Mouse (Mus musculus): Measurements from ENCODE around the gene 1700092M07Rik.

1700092M07Rik gene

DNA sequence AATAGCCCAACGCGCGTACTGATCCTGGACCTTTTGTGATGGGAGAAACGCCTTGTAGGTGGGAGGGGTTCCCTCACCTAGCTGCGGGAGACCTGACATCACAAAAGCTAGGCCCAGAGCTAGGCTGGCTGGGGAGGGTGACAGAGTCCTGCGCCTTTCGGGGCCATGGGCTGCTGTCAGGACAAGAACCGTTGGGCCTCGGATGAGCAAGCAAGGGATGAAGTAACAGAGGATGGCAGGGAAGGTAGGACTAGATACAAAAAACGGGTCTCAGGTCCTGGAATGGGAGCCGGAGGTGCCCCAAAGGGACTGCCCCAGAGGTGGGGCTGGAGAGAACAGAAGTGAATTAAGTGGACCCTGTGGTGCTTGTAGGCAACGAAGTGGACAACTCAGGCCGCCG, at the start of gene 1700092M07Rik:
TSS of gene 1700092M07Rik (plus strand) at position 116 of the 400 bp plus-strand sequence.
- ATAC-seq (ENCODE audit: insufficient number of reproducible peaks, low FRiP score, low TSS enrichment): no peak

GRCm38 (mm10) chr19:8691871-8692539, 48.5 kb upstream of the 1700092M07Rik start:
- ATAC-seq (ENCODE audit: insufficient number of reproducible peaks, low FRiP score, low TSS enrichment): no peak

DNA sequence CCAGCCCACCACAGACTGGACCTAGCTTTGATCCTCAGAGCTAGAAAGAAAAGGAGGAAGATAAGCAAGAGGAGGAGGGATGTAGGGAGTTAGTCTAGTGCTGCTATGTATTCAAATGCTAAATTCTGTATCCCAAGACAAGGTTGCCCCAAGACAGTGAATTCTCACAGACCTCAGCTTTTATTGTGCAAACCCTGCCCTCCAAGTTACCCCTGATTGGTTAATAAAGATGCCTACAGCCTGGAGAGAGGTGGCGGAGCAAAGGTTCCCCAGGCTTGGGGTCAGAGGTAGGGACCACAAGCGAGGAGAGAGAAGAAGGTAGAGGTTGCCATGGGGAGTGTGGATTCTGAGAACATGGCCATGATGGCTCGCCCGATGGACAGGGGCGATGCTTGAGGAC, 47.8 kb upstream of the 1700092M07Rik start:
- ATAC-seq (ENCODE audit: insufficient number of reproducible peaks, low FRiP score, low TSS enrichment): no peak

DNA sequence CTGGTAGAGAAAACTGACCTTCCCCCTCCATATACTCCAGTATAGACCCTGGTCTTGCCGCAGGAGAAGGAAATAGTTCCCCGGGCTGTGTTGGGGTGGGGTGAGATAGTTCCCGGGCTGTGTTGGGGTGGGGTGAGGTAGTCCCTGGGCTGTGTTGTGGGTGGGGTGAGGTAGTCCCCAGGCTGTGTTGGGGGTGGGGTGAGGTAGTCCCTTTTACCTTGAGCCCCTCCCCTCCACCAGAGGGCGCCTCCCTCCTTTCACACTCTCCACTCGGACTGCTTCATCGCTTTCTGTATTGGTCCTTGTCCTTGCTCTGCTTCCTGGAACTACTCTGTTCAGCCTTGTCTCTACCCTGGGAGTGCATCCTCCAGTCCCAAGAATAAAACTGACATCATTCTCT, 45.2 kb upstream of the 1700092M07Rik start:
- ATAC-seq (ENCODE audit: insufficient number of reproducible peaks, low FRiP score, low TSS enrichment): no peak

DNA sequence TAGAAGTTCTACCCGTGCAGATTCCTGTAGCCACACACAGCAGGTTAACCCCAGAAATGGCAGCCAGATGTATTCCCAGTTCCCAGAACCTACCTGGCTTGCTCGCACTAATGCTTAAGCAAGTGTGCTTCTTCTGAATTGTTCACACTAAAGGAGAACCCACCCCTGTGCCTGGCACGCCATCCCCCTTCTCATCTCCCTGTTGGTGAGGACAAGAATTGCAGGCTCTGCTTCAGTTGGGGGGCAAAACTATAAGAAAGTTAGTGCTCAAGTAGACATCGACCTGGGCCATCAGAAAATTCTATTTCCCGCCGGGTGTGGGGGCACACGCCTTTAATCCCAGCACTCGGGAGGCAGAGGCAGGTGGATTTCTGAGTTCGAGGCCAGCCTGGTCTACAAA, 40.9 kb upstream of the 1700092M07Rik start:
- no peak for ATAC-seq (ENCODE audit: insufficient number of reproducible peaks, low FRiP score, low TSS enrichment)

DNA sequence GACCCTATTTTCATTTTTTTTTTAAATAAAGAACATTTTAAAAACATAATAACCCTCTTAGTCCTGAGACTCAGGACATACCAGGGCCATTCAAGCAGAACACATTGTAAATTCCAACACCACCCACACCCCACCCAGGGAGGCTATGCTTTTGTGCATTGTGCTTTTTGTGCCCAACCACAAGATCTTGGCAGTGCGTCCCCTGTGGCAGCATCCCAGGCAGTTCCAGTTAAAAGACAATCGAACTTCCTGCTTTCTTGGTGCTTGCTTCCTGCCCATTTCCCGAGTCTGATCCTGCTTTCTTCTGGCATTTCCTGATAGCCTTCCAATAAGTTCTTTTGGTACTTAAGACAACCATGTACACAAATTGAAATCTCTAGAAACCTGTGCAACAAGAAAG, 38.1 kb upstream of the 1700092M07Rik start:
- no peak for ATAC-seq (ENCODE audit: insufficient number of reproducible peaks, low FRiP score, low TSS enrichment)

DNA sequence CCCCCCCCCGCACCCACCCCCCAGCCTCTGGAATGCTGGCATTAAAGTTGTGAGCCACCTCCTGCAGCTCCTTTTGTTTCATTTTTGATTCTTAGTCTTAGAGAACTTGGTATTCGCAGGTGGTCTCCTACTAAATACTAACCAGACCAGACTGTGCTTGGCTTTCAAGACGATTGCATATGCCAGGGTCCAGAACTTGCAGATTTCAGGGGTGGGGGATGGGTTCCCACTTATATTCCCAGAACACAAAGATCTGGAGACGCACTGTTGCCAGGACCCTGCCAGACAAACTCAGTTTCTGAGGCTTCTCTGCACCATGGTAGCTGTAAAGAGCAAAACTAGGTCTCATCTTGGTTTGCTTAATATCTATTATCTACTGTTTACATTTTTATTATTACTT, 36.9 kb upstream of the 1700092M07Rik start:
- ATAC-seq (ENCODE audit: insufficient number of reproducible peaks, low FRiP score, low TSS enrichment): no peak

DNA sequence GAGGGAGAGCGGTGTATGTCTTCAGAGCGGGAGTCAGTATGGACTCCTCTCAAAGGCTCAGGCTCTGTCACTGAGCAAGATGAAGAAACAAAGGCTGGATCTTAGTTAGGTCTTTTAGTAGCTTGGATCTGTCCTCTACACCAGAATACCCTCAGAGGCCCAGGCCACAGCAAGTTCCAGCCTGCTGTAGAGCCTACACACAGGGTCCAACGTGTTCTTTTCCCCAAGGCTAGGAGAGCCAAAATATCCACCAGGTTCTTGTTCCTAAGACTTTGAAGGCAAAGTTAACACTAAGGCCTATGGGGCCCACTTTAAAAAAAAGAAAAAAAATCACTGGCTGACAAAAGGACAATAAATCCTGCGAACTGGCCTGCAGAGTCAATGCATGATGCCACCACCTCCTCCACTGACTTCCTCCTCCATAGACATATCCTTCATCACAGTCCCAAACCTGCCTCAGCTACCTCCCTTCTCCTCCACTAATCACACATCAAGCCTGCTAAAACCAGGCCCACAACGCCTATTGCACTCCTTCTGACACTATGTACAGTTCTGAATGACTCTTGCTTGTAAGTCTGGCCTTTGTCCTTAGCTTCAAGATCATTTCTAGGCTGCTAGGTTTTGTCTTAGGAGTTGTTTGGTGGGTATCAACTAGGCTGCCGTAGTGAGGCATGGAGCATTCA, 35.4 kb upstream of the 1700092M07Rik start:
- ATAC-seq (ENCODE audit: insufficient number of reproducible peaks, low FRiP score, low TSS enrichment): no peak

DNA sequence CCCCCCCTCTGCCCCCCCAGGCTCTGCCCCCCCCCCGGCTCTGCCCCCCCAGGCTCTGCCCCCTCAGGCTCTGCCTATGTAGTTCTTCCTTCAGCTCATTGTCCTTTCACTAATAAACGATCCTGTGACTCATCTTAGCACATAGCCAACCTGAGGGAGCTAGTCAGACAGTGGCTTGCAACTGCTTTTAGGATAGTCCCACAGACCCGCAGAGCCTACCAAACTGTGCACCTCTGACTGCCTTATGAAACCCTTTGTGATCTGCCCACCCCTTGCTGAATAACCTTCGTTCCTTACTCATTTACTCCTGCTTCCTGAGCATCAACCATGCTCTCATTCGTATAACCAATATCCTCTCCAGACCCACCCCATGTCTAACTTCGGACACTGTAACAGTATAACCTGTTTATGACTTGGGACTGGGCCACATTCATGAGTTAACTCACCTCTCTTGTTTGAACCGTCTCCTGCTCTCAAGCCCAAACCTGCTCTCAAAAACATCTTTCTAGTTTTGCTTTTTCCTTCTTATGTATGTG, 34.3 kb upstream of the 1700092M07Rik start:
- no peak for ATAC-seq (ENCODE audit: insufficient number of reproducible peaks, low FRiP score, low TSS enrichment)

DNA sequence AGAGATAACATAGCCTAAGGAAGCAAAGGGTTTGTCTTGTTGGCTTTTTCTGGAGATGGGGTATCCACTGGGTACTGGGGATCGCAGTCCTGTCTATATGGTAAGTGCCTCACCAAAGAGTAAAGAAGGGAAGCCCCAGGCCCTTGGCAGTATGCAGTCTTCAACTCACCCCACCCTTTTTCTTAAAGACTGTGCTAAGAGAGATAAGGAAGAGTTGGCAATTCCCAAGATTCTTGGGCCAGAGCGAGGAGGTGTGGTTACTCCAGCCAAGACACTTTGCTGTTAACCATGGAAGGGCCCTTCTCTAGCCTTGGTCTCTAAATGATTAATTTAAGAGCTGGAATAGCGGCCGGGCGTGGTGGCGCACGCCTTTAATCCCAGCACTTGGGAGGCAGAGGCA, 33.6 kb upstream of the 1700092M07Rik start:
- ATAC-seq (ENCODE audit: insufficient number of reproducible peaks, low FRiP score, low TSS enrichment): no peak

GRCm38 (mm10) chr19:8708954-8709353, 31.6 kb upstream of the 1700092M07Rik start:
- no peak for ATAC-seq (ENCODE audit: insufficient number of reproducible peaks, low FRiP score, low TSS enrichment)

GRCm38 (mm10) chr19:8710057-8710456, 30.5 kb upstream of the 1700092M07Rik start:
- no peak for ATAC-seq (ENCODE audit: insufficient number of reproducible peaks, low FRiP score, low TSS enrichment)

GRCm38 (mm10) chr19:8711506-8711905, 29.0 kb upstream of the 1700092M07Rik start:
- no peak for ATAC-seq (ENCODE audit: insufficient number of reproducible peaks, low FRiP score, low TSS enrichment)

GRCm38 (mm10) chr19:8711949-8712869, 28.3 kb upstream of the 1700092M07Rik start:
- no peak for ATAC-seq (ENCODE audit: insufficient number of reproducible peaks, low FRiP score, low TSS enrichment)

GRCm38 (mm10) chr19:8712870-8713305, 27.6 kb upstream of the 1700092M07Rik start:
- ATAC-seq (ENCODE audit: insufficient number of reproducible peaks, low FRiP score, low TSS enrichment): no peak

GRCm38 (mm10) chr19:8713306-8713996, 27.1 kb upstream of the 1700092M07Rik start:
- ATAC-seq (ENCODE audit: insufficient number of reproducible peaks, low FRiP score, low TSS enrichment): peak; percentile 84

- no peak for ATAC-seq (ENCODE audit: insufficient number of reproducible peaks, low FRiP score, low TSS enrichment)
Measured at GRCm38 (mm10) chr19:8713997-8714652, 26.4 kb upstream of the 1700092M07Rik start.

DNA sequence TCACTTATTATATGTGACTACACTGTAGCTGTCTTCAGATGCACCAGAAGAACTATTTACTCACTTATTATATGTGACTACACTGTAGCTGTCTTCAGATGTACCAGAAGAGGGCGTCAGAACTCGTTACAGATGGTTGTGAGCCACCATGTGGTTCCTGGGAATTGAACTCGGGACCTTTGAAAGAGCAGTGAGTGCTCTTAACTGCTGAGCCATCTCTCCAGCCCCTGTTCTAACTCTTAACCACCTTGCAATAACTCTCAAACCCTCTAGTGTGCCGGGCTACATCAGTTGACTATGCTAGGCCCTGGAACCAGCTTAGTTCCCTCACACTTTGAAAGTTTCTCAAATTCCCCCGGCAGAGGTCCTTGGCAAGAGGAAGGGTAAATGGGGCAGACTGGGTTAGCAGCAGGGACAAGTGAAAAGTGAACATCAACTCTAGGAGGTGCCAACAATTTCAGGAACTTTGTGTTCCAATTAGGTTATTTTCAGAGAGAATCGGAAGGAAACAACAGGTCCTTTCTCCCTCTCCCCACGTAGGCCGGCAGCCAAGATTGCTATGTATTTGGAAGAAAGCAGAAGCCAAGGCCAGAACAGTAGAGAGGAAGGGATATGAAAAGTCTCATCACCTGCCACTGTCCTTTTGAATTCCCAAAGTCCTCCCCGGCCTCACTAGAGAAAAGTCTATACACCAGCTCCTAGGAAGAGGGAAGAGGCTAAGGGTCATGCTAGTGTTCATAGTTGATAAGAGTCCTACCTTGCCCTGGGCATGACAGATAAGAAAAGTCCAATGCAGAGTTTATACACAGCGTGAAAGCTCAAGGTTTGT, 25.7 kb upstream of the 1700092M07Rik start:
- ATAC-seq (ENCODE audit: insufficient number of reproducible peaks, low FRiP score, low TSS enrichment): no peak

Measured in cerebellum, adult (tissue).